Mouse (Mus musculus) E14TG2a.4 (cell line): ENCODE data around the gene Creb3l4.

ENCODE experiments used
- CTCF ChIP-seq: conservative IDR thresholded peaks from 2 replicates; pipeline ENCODE4 v1.5.1; 2014; ENCODE audit warnings: low read length
- NANOG ChIP-seq: IDR thresholded peaks from 2 replicates; pipeline ENCODE4 v1.6.1; 2014; ENCODE audit warnings: borderline replicate concordance, low read length, mixed read lengths
- POU5F1 ChIP-seq: IDR thresholded peaks from 2 replicates; pipeline ENCODE4 v1.6.1; 2014; ENCODE audit warnings: low read length, borderline replicate concordance

DNA sequence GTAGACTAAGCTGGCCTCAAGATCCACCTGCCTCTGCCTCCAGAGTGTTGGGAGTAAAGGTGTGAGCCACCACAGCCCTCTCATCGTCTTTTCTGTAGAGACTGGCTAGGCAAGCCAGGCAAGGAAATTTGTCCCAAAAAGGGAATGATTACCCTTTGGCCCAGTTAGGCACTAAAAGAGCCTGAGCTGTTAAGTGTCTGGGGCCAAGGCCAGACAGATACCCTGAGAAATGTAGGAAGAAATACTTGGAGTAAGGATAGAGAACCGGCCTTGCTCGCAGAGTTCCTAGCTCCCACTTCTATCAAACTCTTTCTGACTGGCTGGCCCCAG, 4.3 kb upstream of the Creb3l4 start:
- TF ChIP-seq CTCF, result no peak
- no peak for TF ChIP-seq POU5F1
- TF ChIP-seq NANOG, result no peak
